Mouse (Mus musculus) ovary, adult 10 weeks (tissue): ENCODE data around the gene Casp3. TPM values are rescaled to one million over a fixed set of nuclear protein-coding genes. Genes with fewer than 3 reads are reported as not detected.

Source experiments
- polyA plus RNA-seq: library from polyadenylated mRNA; stranded (reverse); fragments of 350-450 nt; fragmentation: Illumina TruSeq; extraction: RNeasy Lipid Tissue Mini Kit (QIAGEN cat#74804); gene quantifications from one replicate; pipeline ENCODE4 v1.2.3, GENCODE M21; 2014

The Casp3 gene
- polyA plus RNA-seq: 113 TPM

GRCm38 (mm10) chr8:46616879-46617689 lies at the start of gene Casp3, which contains the start of gene Primpol:
Gene Casp3 (plus strand): TSS chr8:46617291.
Gene Primpol (minus strand): TSS chr8:46617212.

Other genes starting within 250 kb of the Casp3 start
- gene Acsl1, start 146.3 kb upstream of the Casp3 start, polyA plus RNA-seq: 18.6 TPM
- gene Cenpu, start 65.3 kb upstream of the Casp3 start, polyA plus RNA-seq: 35.0 TPM
- gene Primpol, start 79 bp upstream of the Casp3 start, polyA plus RNA-seq: 23.5 TPM
- gene Irf2, start 122.4 kb downstream of the Casp3 start, polyA plus RNA-seq: 185 TPM